Mouse (Mus musculus) urinary bladder, postnatal 25 days (tissue): ENCODE data around the gene Rflna.

Experiments
- DNase-seq: peaks from one replicate; pipeline ENCODE4 v3.0.0; 2022; ENCODE audit warnings: low spot score

Rflna gene

GRCm38 (mm10) chr5:125002969-125003872 is at the start of gene Rflna:
Rflna (plus strand) TSS chr5:125003221.
- peak; percentile 33 for DNase-seq

GRCm38 (mm10) chr5:124954404-124955305 is 48.4 kb upstream of the Rflna start:
- no peak for DNase-seq

GRCm38 (mm10) chr5:124957491-124957890 is 45.5 kb upstream of the Rflna start:
- peak; percentile 31 for DNase-seq

DNA sequence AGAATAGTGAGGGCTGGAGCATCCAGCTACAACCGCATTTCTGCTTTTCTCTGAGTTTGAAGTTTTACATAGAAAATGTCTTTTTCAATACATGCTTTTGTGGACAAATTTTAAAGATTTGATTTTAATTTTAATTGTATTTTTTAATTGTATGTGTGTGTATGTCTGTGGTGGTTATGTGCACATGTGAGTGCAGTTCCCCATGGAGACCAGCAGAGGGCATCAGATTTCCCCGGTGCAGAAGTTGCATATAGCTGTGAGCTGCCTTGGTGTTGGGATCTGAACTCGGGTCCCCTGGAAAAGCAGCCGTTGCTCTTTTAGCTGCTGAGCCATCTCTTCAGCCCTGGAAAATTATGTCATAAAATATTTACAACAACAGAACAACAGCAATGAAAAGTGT is 43.9 kb upstream of the Rflna start:
- no peak for DNase-seq

DNA sequence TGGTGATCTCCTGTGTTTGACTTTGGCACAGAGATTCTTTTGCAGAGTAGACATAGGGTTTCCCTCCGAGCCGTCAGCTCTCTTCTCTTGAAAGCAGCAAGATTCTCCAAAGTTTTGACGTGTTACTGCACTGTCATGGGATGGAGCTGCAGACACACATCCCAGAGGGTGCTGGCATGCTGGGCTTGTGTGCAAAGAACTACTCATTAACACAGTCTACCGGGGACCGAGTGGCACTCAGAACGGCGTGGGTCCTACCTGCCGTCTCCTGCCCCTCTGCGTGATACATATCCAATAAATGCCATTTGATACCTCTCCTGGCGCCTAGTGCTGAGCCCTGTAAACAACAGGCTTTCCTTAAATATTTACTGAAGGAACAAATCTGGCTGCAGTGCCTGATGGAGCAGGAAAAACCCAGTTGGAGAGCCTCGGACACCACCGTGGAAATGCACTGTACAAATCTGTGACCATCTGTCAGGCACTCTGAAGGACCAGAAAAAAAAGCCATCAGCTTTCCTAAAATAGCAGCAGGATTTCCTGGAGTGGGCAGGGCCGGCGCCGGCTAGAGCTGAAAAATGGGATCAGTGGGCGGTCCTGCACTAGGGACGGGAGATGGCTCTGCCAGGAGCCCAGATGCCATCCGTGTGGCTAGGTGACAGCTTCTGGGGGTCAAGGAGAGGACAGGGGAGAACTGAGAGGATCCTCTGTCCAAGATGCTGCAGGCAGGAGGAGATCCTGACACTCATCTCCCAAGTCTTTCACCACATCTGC is 42.7 kb upstream of the Rflna start:
- no peak for DNase-seq

DNA sequence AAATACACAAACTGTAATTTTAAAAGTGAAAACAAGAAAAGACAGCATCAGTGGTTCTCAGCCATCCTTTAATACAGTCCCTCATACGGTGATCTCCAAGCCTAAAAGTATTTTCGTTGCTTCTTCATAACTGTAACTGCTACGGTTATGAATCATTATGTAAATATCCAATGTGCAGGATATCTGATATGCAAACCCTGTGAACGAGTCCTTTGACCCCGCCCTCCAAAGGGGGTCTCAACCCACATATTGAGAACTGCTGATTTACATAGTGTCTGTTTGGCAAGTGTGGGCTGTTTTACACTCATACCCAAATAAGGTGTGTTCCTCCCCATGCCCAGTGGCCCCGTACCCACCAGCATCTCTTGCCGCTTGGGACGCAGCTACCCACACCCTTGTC is 41.6 kb upstream of the Rflna start:
- DNase-seq = no peak

- no peak for DNase-seq
Observed at GRCm38 (mm10) chr5:124962761-124963160, 40.3 kb upstream of the Rflna start.

- DNase-seq = peak; percentile 29
Observed at GRCm38 (mm10) chr5:124963806-124964672, 39.0 kb upstream of the Rflna start.

DNA sequence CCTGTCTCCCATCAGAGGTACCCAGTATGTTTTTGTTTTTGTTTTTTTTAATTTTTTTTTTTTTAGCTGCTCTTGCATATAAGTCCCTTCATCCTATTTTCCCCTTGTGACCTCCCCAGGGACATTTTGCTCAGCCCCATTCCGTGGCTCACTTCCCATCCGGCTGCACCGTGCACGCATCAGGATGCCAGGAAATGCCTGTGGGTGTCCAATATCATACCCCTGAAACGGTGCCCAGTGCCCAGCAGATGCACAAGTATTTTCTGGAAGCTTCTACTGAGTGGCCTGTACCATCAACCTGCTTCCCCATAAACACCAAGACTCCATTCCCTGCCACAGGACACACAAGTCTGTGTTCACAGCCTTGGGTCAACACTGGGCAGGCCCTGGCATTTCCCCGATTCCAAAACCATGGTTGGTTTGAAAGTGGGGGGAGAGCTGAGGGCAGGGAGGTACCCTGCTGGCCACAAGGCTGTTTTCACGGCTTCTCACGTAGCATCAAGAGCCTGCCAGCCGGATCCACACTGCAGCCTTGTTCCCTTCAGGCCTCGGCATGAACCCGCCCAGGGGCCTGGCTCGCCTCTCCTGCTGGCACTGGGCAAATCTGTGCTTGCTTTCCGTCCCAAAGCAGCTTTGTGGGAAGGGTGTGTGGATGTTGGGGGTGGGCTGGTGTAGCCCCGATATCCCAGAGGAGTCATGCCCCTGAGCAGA is 36.2 kb upstream of the Rflna start:
- DNase-seq = no peak

DNA sequence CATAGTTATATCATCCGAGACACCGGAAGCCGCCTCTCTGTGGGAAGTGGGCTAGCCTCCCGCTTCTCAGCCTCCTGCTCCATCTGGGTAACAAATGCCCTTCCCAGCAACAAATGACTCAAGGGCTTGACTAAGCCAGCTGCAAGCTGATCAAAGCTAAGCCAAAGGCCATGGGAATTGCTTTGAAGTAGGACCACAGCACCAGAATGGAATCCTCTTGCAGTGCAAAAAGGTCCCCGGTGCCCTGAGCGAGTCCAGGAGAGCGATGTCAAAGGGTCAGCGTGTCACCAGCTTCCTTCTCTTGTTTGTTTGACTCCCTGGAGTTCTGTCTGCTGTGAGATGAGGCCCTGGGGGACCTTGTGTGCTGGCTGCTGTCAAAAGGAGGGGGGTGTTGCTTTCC is 33.2 kb upstream of the Rflna start:
- DNase-seq = no peak

DNA sequence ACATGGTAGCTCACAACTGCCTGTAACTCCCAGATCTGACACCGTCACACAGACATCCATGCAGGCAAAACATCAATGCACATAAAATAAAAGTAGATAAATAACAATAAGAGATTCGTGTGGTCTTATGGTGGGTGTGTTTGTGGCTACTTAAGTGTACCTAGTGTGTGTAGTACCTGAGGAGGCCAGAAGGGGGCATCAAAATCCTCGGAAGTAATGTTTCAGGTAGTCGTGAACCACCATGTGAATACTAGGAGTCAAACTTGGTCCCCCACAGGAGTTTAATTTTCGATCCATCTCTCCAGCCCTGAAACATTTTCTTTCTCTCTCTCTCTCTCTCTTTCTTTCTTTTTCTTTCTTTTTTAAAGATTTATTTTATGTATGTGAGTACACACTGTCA is 16.8 kb upstream of the Rflna start:
- DNase-seq = no peak

DNA sequence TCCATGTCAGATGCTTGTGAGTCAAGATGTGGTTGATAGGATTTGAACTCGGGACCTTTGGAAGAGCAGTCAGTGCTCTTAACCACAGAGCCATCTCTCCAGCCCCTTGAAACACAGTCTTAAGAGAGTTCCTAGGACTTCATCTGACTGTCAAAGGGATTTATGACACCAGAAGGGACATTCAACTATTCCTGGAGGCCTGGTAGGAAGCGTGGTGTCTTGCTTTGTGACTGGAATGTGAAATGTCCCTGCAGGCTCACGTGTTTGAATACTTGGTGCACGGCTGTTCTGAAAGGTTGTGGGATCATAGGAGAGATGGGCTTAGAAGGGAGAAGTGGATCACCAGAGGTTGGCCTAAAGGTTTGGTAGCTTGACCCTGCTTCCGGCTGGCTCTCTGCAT is 16.4 kb upstream of the Rflna start:
- no peak for DNase-seq

- no peak for DNase-seq
Observed at GRCm38 (mm10) chr5:124989724-124990123, 13.3 kb upstream of the Rflna start.

DNA sequence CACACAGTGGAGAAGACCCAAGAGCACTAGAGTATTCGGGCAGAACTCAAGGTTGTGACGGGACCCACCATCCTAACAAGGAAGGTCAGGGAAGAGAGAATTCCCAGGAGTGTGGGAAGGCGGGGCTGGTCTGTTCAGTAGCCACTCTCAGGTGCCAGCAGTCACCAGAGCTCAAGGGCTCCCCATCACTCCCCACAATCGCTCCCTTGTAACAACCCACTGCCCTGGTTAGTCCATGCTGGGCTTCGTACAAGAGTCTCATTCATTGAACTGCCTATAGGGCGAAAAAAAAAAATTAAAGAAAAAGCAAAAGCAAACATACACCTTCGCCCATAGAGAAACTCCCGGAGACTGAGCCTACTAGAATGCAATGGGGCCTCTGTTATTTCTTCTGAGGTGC is 10.7 kb upstream of the Rflna start:
- no peak for DNase-seq

- DNase-seq = no peak
Observed at GRCm38 (mm10) chr5:124992891-124993290, 10.1 kb upstream of the Rflna start.

DNA sequence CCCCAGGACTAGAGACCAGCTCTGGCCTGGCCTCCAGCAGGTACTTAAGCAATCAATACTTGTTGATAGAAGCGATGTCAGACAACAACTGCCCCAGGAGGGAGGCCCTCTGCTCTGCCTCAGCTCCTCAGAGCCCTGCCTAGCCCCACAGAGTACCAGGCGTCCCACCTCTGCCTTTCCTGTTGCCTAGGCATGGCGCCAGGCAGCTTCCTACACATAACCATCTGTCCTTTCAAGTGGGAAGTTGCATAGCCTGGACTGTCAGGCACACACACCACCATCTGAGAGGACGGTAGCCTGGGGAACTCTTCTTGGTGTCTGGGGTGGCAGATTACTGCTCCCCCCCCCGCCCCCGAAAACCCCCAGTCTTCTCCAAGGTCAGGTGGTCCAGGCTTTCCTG is 6.2 kb upstream of the Rflna start:
- no peak for DNase-seq

DNA sequence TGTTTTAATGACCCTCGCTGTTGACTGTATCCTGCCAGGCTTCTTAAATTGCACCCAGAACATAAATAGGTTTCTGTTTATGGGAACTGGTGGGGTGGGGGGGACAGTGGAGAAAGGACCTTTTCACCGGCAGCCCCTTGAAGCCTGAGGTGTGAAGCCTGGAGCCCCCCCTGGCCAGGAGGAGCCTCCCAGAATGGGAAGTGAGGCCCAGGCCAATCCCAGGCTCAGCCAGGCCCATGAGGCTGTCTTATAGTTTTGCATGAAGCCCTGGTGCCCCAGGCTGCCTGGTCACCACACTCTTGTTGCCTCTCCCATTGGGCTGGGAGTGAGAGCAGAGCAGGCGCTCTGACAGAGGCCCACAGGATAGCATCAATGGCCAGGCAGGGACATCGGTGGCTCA is 5.1 kb upstream of the Rflna start:
- DNase-seq = no peak

GRCm38 (mm10) chr5:125000756-125001250 is 2.2 kb upstream of the Rflna start:
- no peak for DNase-seq

DNA sequence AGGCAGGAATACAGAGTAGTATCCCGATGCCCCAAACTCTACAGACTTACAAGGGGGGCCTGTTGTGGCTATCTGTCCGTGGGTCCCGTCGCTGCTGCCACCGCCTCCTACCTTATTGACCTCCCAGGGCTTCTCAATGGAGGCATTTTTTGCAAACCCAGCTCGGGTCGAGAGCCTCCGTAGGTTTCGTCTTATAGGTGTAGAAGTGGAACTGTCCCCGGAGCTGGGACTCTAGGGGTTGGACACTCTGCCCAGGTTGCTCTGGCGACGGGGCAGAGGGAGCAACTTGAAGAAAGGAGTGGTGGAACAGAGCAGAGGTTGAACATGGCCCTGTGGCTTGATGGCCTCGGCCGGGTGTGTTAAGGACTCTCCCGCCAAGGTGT is 843 bp downstream of the Rflna start:
- DNase-seq = no peak

GRCm38 (mm10) chr5:125005871-125006652 is 3.0 kb downstream of the Rflna start:
- no peak for DNase-seq
